Mouse (Mus musculus) testis, adult 2 months (tissue): Measurements from ENCODE around the gene Micu1. TPM values are rescaled to one million over a fixed set of nuclear protein-coding genes. Genes with fewer than 3 reads are reported as not detected.

Experiments used
- H3K27ac ChIP-seq: fragments of 200-500 bp; 2 replicates; pipeline ENCODE4 v1.5.1; 2012; ENCODE audit warnings: low read depth, low read length; ENCODE audit not compliant: control insufficient read depth, insufficient read depth
- H3K27me3 ChIP-seq: fragments of 200-500 bp; 2 replicates; pipeline ENCODE4 v1.6.1; 2012; ENCODE audit warnings: mild to moderate bottlenecking, low read length, moderate library complexity; ENCODE audit not compliant: control insufficient read depth, insufficient read depth
- H3K36me3 ChIP-seq: fragments of 200-500 bp; 2 replicates; pipeline ENCODE4 v1.6.1; 2012; ENCODE audit warnings: mild to moderate bottlenecking, low read length; ENCODE audit not compliant: control insufficient read depth, insufficient read depth
- H3K4me1 ChIP-seq: fragments of 200-500 bp; 2 replicates; pipeline ENCODE4 v1.6.1; 2012; ENCODE audit warnings: low read length; ENCODE audit not compliant: control insufficient read depth, insufficient read depth
- H3K4me3 ChIP-seq: fragments of 200-500 bp; 2 replicates; pipeline ENCODE4 v1.5.1; 2012; ENCODE audit warnings: low read depth, mild to moderate bottlenecking, low read length, moderate library complexity, mixed read lengths; ENCODE audit not compliant: control insufficient read depth
- CTCF ChIP-seq: fragments of 200-500 bp; IDR thresholded peaks from 2 replicates; pipeline ENCODE4 v1.5.1; 2012; ENCODE audit warnings: low read depth, mild to moderate bottlenecking, inconsistent platforms, low read length, moderate library complexity; ENCODE audit not compliant: control insufficient read depth, insufficient read depth, insufficient replicate concordance
- POLR2A ChIP-seq: fragments of 200-500 bp; IDR thresholded peaks from 2 replicates; pipeline ENCODE4 v1.6.1; 2012; ENCODE audit warnings: low read depth, mild to moderate bottlenecking, inconsistent platforms, low read length, moderate library complexity; ENCODE audit not compliant: control insufficient read depth
- polyA plus RNA-seq: library from polyadenylated mRNA; depleted of rRNA; stranded (reverse); fragments of >200 nt; gene quantifications from 2 replicates; pipeline ENCODE4 v1.2.3, GENCODE M21; 2012

Micu1 gene
- polyA plus RNA-seq, 1 experiment, result 33.6 TPM

- TF ChIP-seq POLR2A, result no peak
- TF ChIP-seq CTCF, result no peak
- no peaks in the 10 kb centered on the region for H3K27me3 ChIP-seq
- no peak overlapping the region for H3K27ac ChIP-seq
- peaks cover 13% of the 10 kb centered on the region for H3K4me1 ChIP-seq
- no peak overlapping the region for H3K4me3 ChIP-seq
- no peaks in the 10 kb centered on the region; the same call in 1 of the 2 replicates for H3K36me3 ChIP-seq
Observed at GRCm38 (mm10) chr10:59895460-59896186, 193.3 kb downstream of the Micu1 start.

GRCm38 (mm10) chr10:59896211-59896610 is 193.9 kb downstream of the Micu1 start:
- H3K36me3 ChIP-seq, result no peaks in the 10 kb centered on the region; the same call in 1 of the 2 replicates
- peaks cover 13% of the 10 kb centered on the region for H3K4me1 ChIP-seq
- no peak overlapping the region for H3K27ac ChIP-seq

GRCm38 (mm10) chr10:59896911-59897331 is 194.6 kb downstream of the Micu1 start:
- H3K4me1 ChIP-seq, result peaks cover 13% of the 10 kb centered on the region
- no peak for TF ChIP-seq POLR2A
- no peak for TF ChIP-seq CTCF
- no peak overlapping the region for H3K27ac ChIP-seq
- no peaks in the 10 kb centered on the region; the same call in 1 of the 2 replicates for H3K36me3 ChIP-seq
- no peaks in the 10 kb centered on the region for H3K27me3 ChIP-seq
- peak overlapping the region; percentile 25 for H3K4me3 ChIP-seq

More at GRCm38 (mm10) chr10:59896211-59896610, 193.9 kb downstream of the Micu1 start:
- TF ChIP-seq CTCF (no peak), POLR2A (no peak)
- no peaks in the 10 kb centered on the region for H3K27me3 ChIP-seq
- H3K4me3 ChIP-seq, result peak overlapping the region; percentile 25

GRCm38 (mm10) chr10:59897511-59897910 is 195.2 kb downstream of the Micu1 start:
- no peak overlapping the region for H3K27ac ChIP-seq
- TF ChIP-seq POLR2A (0 out of 2 replicates have a peak, but pooled peaks have one; percentile 33), CTCF (no peak)
- H3K4me1 ChIP-seq, result peaks cover 13% of the 10 kb centered on the region
- no peaks in the 10 kb centered on the region for H3K27me3 ChIP-seq
- peak overlapping the region; percentile 25 for H3K4me3 ChIP-seq
- no peaks in the 10 kb centered on the region; the same call in 1 of the 2 replicates for H3K36me3 ChIP-seq

GRCm38 (mm10) chr10:59898180-59898778 is 196.0 kb downstream of the Micu1 start:
- no peak overlapping the region for H3K27ac ChIP-seq
- TF ChIP-seq POLR2A (no peak), CTCF (no peak)
- H3K4me3 ChIP-seq, result peak overlapping the region; percentile 24; the same call in 1 of the 2 replicates
- peaks cover 13% of the 10 kb centered on the region for H3K4me1 ChIP-seq
- H3K36me3 ChIP-seq, result no peaks in the 10 kb centered on the region; the same call in 1 of the 2 replicates
- no peaks in the 10 kb centered on the region for H3K27me3 ChIP-seq

GRCm38 (mm10) chr10:59898935-59899334 is 196.7 kb downstream of the Micu1 start:
- no peaks in the 10 kb centered on the region for H3K27me3 ChIP-seq
- no peaks in the 10 kb centered on the region; the same call in 1 of the 2 replicates for H3K36me3 ChIP-seq
- peaks cover 13% of the 10 kb centered on the region for H3K4me1 ChIP-seq
- no peak overlapping the region for H3K27ac ChIP-seq
- TF ChIP-seq POLR2A, result no peak
- H3K4me3 ChIP-seq, result no peak overlapping the region
